Mouse (Mus musculus): ENCODE results near the gene Mtmr14. TPM values are rescaled to one million over a fixed set of nuclear protein-coding genes. Genes with fewer than 3 reads are reported as not detected.

The Mtmr14 gene
- polyA plus RNA-seq, 1 experiment from 2014 or later: 15.1 TPM

DNA sequence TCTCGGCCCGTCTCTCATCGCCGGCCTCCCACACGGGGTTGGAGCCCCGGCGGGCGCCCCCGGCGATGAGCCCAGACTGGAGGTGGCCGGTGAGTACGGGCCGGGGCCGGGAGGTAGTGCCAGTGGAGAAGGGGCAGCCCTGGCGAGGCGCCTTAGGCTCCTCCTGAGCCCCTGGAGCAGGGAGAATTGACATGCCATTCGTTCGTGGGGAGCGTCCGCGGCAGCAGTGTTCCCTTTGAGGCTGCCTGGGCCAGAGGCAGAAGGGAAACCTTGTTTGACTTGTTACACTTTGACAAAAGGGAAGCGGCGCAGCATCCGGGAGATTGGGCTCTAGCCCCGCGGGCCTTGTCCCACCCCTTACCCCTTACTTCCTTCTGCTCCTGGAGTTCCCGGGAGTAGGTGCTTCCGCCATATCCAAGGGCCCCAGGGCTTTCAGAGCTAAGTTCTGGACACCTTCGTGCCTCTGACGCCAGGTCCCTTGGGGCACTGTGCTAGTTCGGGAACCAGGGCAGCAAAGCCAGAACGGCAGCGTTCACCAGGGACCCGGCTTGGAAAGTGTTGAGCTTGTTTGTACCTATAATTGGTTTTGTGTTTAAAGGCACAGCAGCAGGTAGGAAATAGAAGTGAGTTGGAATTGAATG, 70.0 kb downstream of the Mtmr14 start:
- peak overlapping the region; percentile 100 for H3K4me3 ChIP-seq (ENCODE audit: low read depth, low read length)
- H3K9ac ChIP-seq (replicated peaks): peak overlapping the region; percentile 99
- peak overlapping the region; percentile 100 for H3K27ac ChIP-seq (ENCODE audit: low read depth)
- H3K4me2 ChIP-seq (ENCODE audit: low read depth, low read length): peak overlapping the region; percentile 96
- H3K36me3 ChIP-seq (replicated peaks; ENCODE audit: insufficient read depth, low read length): peaks cover 27% of the 10 kb centered on the region
- 0% methylated on average over 30 of the region's 34 CpGs for WGBS (ENCODE audit: insufficient replicate concordance)
- ATAC-seq (no peak), DNase-seq (peak; percentile 71)
- no peak for TF ChIP-seq EP300 (IDR thresholded peaks at IDR 0.05; ENCODE audit: low read depth)
- no peak for TF ChIP-seq CTCF (IDR thresholded peaks at IDR 0.05; ENCODE audit: low read depth)
- peaks cover 14% of the 10 kb centered on the region for H3K4me1 ChIP-seq (ENCODE audit: insufficient read depth)
- H3K27me3 ChIP-seq (ENCODE audit: insufficient read depth, low read length): no peaks in the 10 kb centered on the region
- no peaks in the 10 kb centered on the region for H3K9me3 ChIP-seq (ENCODE audit: low read length)

DNA sequence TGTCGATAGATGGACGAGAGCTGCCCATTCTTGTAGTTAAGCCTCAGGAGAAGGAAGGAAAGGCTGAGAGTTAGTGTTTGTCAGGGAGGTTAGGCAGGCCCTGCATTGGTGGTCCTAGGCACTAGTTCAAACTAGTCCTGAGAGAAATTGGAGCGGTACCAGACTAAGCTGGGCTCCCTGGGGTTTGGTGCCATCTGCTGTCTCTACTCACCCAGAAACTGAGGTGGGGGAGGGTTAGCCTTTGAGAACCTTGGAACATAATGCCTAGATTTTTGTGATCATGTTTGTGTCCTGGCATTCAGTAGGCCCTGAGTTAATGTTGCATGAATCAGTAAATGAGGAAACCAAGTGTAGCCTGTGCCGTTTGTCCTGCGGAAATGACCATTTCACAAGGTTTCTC, 70.5 kb downstream of the Mtmr14 start:
- peak; percentile 54 for DNase-seq
- Histone ChIP-seq H3K27ac (ENCODE audit: low read depth) (peak overlapping the region; percentile 100), H3K36me3 (replicated peaks; ENCODE audit: insufficient read depth, low read length) (peaks cover 32% of the 10 kb centered on the region), H3K4me1 (ENCODE audit: insufficient read depth) (peaks cover 14% of the 10 kb centered on the region), H3K4me3 (ENCODE audit: low read depth, low read length) (peak overlapping the region; percentile 100), H3K9me3 (ENCODE audit: low read length) (no peaks in the 10 kb centered on the region), H3K4me2 (ENCODE audit: low read depth, low read length) (peak overlapping the region; percentile 96), H3K27me3 (ENCODE audit: insufficient read depth, low read length) (no peaks in the 10 kb centered on the region), H3K9ac (replicated peaks) (peak overlapping the region; percentile 99)
- no peak for ATAC-seq
- peak; percentile 65 for TF ChIP-seq CTCF (IDR thresholded peaks at IDR 0.05; ENCODE audit: low read depth)
- TF ChIP-seq EP300 (IDR thresholded peaks at IDR 0.05; ENCODE audit: low read depth): no peak
- 17% methylated on average over 5 of the region's 5 CpGs for WGBS (ENCODE audit: insufficient replicate concordance)

DNA sequence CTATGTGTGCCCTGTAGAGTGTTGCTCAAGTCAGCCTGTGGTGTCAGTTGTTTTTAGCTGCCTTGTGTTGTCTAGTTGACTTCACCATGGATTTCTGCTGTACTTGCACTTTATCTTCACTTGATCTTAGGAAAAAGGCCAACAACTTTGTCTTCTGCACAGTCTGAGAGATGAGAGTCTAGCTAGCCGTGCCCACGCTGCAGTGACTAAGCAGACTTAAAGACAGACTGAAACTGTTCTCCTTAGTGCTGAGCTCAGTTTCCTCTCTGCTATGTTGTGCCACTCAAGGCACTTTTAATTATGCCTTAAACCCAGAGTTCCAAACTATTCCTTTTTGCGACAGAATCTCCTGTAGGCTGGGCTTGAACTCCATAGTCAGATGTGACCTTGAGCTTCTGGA, 78.3 kb downstream of the Mtmr14 start:
- Histone ChIP-seq H3K4me2 (ENCODE audit: low read depth, low read length) (no peak overlapping the region), H3K4me1 (ENCODE audit: insufficient read depth) (no peaks in the 10 kb centered on the region), H3K4me3 (ENCODE audit: low read depth, low read length) (no peak overlapping the region), H3K27ac (ENCODE audit: low read depth) (no peak overlapping the region), H3K9me3 (ENCODE audit: low read length) (no peaks in the 10 kb centered on the region), H3K27me3 (ENCODE audit: insufficient read depth, low read length) (no peaks in the 10 kb centered on the region), H3K36me3 (replicated peaks; ENCODE audit: insufficient read depth, low read length) (peaks cover 91% of the 10 kb centered on the region), H3K9ac (replicated peaks) (no peak overlapping the region)
- TF ChIP-seq EP300 (IDR thresholded peaks at IDR 0.05; ENCODE audit: low read depth) (no peak), CTCF (IDR thresholded peaks at IDR 0.05; ENCODE audit: low read depth) (no peak)
- DNase-seq (no peak), ATAC-seq (no peak)
- WGBS (ENCODE audit: insufficient replicate concordance): 81% methylated on average over 3 of the region's 3 CpGs

DNA sequence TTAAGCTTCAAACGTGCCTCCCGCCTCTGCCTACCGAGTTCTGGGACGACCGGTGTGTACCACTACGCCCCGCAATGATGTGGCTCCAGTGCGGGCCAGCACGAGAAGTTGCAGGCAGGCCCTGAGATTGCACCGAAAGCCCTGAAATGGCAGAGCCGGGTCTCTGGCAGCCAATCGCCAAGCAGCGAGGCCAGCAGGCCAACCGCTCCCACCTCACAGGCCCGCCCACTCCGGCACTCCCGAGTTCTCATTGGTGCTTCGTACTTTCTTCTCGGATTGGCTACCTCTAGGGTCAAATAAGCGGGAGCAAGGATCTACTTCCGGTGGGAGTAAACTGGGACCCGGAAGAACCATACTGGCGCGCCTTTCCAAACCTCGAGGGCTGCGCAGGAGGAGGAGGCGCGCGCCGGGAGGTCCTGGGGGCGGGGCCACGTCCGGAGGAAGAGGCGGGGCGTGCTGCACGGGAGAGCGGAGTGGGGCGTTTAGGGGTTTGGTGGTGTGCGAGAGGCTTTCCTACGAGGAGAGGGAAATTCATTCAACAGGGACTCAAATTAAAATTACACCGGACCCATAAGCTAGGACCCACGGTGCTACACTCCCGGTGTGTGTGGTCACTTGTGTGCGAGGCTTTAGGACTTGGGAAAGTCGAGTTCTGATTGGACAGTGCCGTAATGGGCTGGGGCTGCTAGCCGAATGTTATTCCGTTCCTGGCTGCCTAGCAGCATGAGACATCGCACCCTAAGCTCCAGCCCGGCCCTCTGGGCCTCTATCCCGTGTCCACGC, 89.1 kb downstream of the Mtmr14 start, which contains the start of gene Ogg1:
TSS of gene Ogg1 (plus strand) at position 440 of the 783 bp plus-strand sequence.
- peak; percentile 97 for ATAC-seq
- WGBS (ENCODE audit: insufficient replicate concordance): under 1% methylated on average over 52 of the region's 52 CpGs

DNA sequence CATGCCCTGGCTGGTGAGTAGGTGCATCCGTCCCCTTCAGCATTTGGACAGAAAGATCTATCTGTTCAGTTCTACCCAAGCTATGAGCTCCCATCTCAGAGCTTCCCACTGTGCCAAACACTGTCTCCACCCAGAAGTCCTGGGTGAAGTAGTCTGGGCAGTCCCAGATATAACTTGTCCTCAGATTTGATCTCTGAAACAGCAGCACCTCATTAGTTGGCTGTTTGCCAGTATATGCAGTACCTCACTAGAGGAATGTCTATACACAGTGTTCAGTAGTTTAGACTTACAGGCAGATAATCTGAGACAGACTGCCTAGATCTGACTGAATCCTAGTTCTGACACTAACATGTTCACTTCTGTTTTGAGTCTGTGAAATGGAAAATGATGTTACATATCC, 91.8 kb downstream of the Mtmr14 start:
- WGBS (ENCODE audit: insufficient replicate concordance): 78% methylated on average over 1 of the region's 1 CpGs

More for the DNA sequence above, 89.1 kb downstream of the Mtmr14 start, which contains the start of gene Ogg1:
- H3K27me3 ChIP-seq (ENCODE audit: insufficient read depth, low read length): no peaks in the 10 kb centered on the region
- H3K27ac ChIP-seq (ENCODE audit: low read depth): peak within 1 kb of the TSS; percentile 87
- peak within 1 kb of the TSS; percentile 64 for H3K9ac ChIP-seq (replicated peaks)
- H3K36me3 ChIP-seq (replicated peaks; ENCODE audit: insufficient read depth, low read length): peaks cover 40% of the 10 kb centered on the region
- H3K4me1 ChIP-seq (ENCODE audit: insufficient read depth): peaks cover 9% of the 10 kb centered on the region
- TF ChIP-seq EP300 (IDR thresholded peaks at IDR 0.05; ENCODE audit: low read depth) (peak; percentile 79), CTCF (IDR thresholded peaks at IDR 0.05; ENCODE audit: low read depth) (no peak; the same call in 1 of the 2 replicates)
- peak within 1 kb of the TSS; percentile 66 for H3K4me3 ChIP-seq (ENCODE audit: low read depth, low read length)
- DNase-seq: peak; percentile 98
- no peaks in the 10 kb centered on the region for H3K9me3 ChIP-seq (ENCODE audit: low read length)
- peak within 1 kb of the TSS; percentile 95 for H3K4me2 ChIP-seq (ENCODE audit: low read depth, low read length)

DNA sequence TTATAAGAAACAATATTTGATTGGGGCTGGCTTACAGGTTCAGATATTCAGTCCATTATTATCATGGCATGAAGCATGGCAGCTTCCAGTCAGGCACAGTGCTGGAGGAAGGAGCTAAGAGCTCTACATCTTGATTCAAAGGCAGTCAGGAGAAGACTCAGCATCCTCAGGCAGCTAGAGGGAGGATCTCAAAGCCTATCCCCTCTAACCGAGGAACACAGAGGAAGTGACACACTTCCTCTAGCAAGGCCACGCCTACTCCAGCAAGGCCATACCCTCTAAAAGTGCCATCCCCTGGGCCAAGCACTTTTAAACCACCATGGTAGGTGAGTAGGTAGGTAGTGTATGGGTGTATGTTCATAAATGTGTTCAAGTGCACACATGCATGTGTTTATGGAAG, 92.9 kb downstream of the Mtmr14 start:
- 16% methylated on average over 2 of the region's 2 CpGs for WGBS (ENCODE audit: insufficient replicate concordance)
- Histone ChIP-seq H3K4me1 (ENCODE audit: insufficient read depth) (peaks cover 6% of the 10 kb centered on the region), H3K27ac (ENCODE audit: low read depth) (0 out of 2 replicates have a peak overlapping the region, but pooled peaks have one; percentile 39), H3K4me3 (ENCODE audit: low read depth, low read length) (no peak overlapping the region), H3K9ac (replicated peaks) (no peak overlapping the region), H3K4me2 (ENCODE audit: low read depth, low read length) (no peak overlapping the region), H3K27me3 (ENCODE audit: insufficient read depth, low read length) (no peaks in the 10 kb centered on the region), H3K9me3 (ENCODE audit: low read length) (no peaks in the 10 kb centered on the region), H3K36me3 (replicated peaks; ENCODE audit: insufficient read depth, low read length) (peaks cover 20% of the 10 kb centered on the region)
- no peak for TF ChIP-seq EP300 (IDR thresholded peaks at IDR 0.05; ENCODE audit: low read depth)
- TF ChIP-seq CTCF (IDR thresholded peaks at IDR 0.05; ENCODE audit: low read depth): no peak
- DNase-seq (peak; percentile 27), ATAC-seq (no peak)

More for the DNA sequence above, 91.8 kb downstream of the Mtmr14 start:
- H3K4me2 ChIP-seq (ENCODE audit: low read depth, low read length): no peak overlapping the region
- H3K36me3 ChIP-seq (replicated peaks; ENCODE audit: insufficient read depth, low read length): peaks cover 17% of the 10 kb centered on the region
- TF ChIP-seq CTCF (IDR thresholded peaks at IDR 0.05; ENCODE audit: low read depth): no peak
- TF ChIP-seq EP300 (IDR thresholded peaks at IDR 0.05; ENCODE audit: low read depth): no peak
- no peak overlapping the region for H3K9ac ChIP-seq (replicated peaks)
- H3K4me3 ChIP-seq (ENCODE audit: low read depth, low read length): no peak overlapping the region
- H3K9me3 ChIP-seq (ENCODE audit: low read length): no peaks in the 10 kb centered on the region
- peaks cover 9% of the 10 kb centered on the region for H3K4me1 ChIP-seq (ENCODE audit: insufficient read depth)
- DNase-seq (no peak), ATAC-seq (no peak)
- no peak overlapping the region for H3K27ac ChIP-seq (ENCODE audit: low read depth)
- no peaks in the 10 kb centered on the region for H3K27me3 ChIP-seq (ENCODE audit: insufficient read depth, low read length)

Other genes starting within 250 kb of the Mtmr14 start
- gene Thumpd3, start 191.6 kb upstream of the Mtmr14 start, polyA plus RNA-seq (2015; fragmentation: Nextera tagmentation; extraction: Ambion mirVana): 23.8 and 25.1 TPM in 2 replicates
- 17.3 and 19.7 TPM in 2 replicates for gene Setd5, start 160.5 kb upstream of the Mtmr14 start, polyA plus RNA-seq (2015; fragmentation: Nextera tagmentation; extraction: Ambion mirVana)
- gene Lhfpl4, start 42.5 kb upstream of the Mtmr14 start, polyA plus RNA-seq (2015; fragmentation: Nextera tagmentation; extraction: Ambion mirVana): not detected in 2 replicates
- 0.02 and 0.04 TPM in 2 replicates for gene Cpne9, start 44.5 kb downstream of the Mtmr14 start, polyA plus RNA-seq (2015; fragmentation: Nextera tagmentation; extraction: Ambion mirVana)
- 4.1 and 4.8 TPM in 2 replicates for gene Brpf1, start 69.3 kb downstream of the Mtmr14 start, polyA plus RNA-seq (2015; fragmentation: Nextera tagmentation; extraction: Ambion mirVana)
- 3.8 and 4.2 TPM in 2 replicates for gene Ogg1, start 89.1 kb downstream of the Mtmr14 start, polyA plus RNA-seq (2015; fragmentation: Nextera tagmentation; extraction: Ambion mirVana)
- 17.9 and 18.1 TPM in 2 replicates for gene Camk1, start 106.1 kb downstream of the Mtmr14 start, polyA plus RNA-seq (2015; fragmentation: Nextera tagmentation; extraction: Ambion mirVana)
- 11.1 and 11.9 TPM in 2 replicates for gene Tada3, start 140.0 kb downstream of the Mtmr14 start, polyA plus RNA-seq (2015; fragmentation: Nextera tagmentation; extraction: Ambion mirVana)
- 188 and 198 TPM in 2 replicates for gene Arpc4, start 140.3 kb downstream of the Mtmr14 start, polyA plus RNA-seq (2015; fragmentation: Nextera tagmentation; extraction: Ambion mirVana)
- gene Ttll3, start 151.4 kb downstream of the Mtmr14 start, polyA plus RNA-seq (2015; fragmentation: Nextera tagmentation; extraction: Ambion mirVana): 0.38 and 0.83 TPM in 2 replicates
- gene Rpusd3, start 181.5 kb downstream of the Mtmr14 start, polyA plus RNA-seq (2015; fragmentation: Nextera tagmentation; extraction: Ambion mirVana): 17.1 and 20.5 TPM in 2 replicates
- gene Cidec, start 197.9 kb downstream of the Mtmr14 start, polyA plus RNA-seq (2015; fragmentation: Nextera tagmentation; extraction: Ambion mirVana): 5.9 and 8.2 TPM in 2 replicates
- gene Jagn1, start 204.7 kb downstream of the Mtmr14 start, polyA plus RNA-seq (2015; fragmentation: Nextera tagmentation; extraction: Ambion mirVana): 49.2 and 49.9 TPM in 2 replicates
- gene Il17re, start 220.6 kb downstream of the Mtmr14 start, polyA plus RNA-seq (2015; fragmentation: Nextera tagmentation; extraction: Ambion mirVana): 0.26 and 0.49 TPM in 2 replicates
- 12.9 and 13.1 TPM in 2 replicates for gene Il17rc, start 233.6 kb downstream of the Mtmr14 start, polyA plus RNA-seq (2015; fragmentation: Nextera tagmentation; extraction: Ambion mirVana)
- gene Creld1, start 245.5 kb downstream of the Mtmr14 start, polyA plus RNA-seq (2015; fragmentation: Nextera tagmentation; extraction: Ambion mirVana): 13.8 and 14.0 TPM in 2 replicates